Mouse (Mus musculus): ENCODE measurements around the gene G430095P16Rik. TPM values are rescaled to one million over a fixed set of nuclear protein-coding genes. Genes with fewer than 3 reads are reported as not detected.

G430095P16Rik gene
- polyA plus RNA-seq, 1 experiment from 2014 or later = 0.76 TPM

DNA sequence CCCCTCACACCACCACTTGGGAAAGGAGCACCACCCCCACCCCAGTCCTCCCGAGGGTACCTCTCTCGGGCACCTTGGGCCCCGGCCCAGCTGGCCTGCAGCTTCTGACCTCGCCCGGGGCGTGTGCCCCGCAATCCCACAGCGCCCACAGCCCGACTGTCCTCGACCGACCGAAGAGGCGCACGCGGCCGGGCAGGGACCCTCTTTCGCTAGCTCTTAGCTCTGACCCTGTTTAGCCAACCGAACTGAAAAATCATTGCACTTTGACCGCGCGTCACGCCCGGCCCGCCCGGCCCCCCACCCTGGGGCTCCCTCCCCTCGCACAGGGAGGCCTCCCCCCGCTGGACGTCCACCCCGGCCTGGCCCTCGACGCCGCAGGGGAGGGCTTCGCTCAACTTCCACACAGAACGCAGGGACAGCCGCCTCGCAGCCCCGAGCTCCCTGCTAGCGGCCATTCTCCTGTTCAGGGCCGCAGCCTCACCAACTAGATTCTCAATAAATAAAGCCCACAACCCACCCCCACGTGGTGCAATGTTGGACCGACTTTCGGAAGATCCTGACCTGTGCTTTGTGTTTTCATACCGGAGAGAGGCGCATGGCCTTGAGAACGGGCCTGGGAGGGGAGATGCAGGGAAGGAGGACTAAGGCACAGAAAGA, 16.1 kb upstream of the G430095P16Rik start:
- Histone ChIP-seq H3K4me2 (ENCODE audit: low read depth, low read length) (peak overlapping the region; percentile 34), H3K27me3 (ENCODE audit: control insufficient read depth, insufficient read depth, low read length) (peaks cover 26% of the 10 kb centered on the region), H3K36me3 (ENCODE audit: control insufficient read depth, insufficient read depth, low read length) (no peaks in the 10 kb centered on the region), H3K4me1 (ENCODE audit: control insufficient read depth, insufficient read depth, low read length) (peaks cover 27% of the 10 kb centered on the region), H3K9ac (replicated peaks; ENCODE audit: low read depth, low read length) (peak overlapping the region; percentile 44), H3K4me3 (ENCODE audit: low read depth, low read length) (peak overlapping the region; percentile 12; the same call in 1 of the 2 replicates), H3K27ac (ENCODE audit: low read depth, low read length) (peak overlapping the region; percentile 63), H3K9me3 (ENCODE audit: control insufficient read depth, low read length) (no peaks in the 10 kb centered on the region)
- 4% methylated on average over 45 of the region's 45 CpGs for whole genome bisulfite sequencing
- no peak for ATAC-seq (ENCODE audit: low read depth)

DNA sequence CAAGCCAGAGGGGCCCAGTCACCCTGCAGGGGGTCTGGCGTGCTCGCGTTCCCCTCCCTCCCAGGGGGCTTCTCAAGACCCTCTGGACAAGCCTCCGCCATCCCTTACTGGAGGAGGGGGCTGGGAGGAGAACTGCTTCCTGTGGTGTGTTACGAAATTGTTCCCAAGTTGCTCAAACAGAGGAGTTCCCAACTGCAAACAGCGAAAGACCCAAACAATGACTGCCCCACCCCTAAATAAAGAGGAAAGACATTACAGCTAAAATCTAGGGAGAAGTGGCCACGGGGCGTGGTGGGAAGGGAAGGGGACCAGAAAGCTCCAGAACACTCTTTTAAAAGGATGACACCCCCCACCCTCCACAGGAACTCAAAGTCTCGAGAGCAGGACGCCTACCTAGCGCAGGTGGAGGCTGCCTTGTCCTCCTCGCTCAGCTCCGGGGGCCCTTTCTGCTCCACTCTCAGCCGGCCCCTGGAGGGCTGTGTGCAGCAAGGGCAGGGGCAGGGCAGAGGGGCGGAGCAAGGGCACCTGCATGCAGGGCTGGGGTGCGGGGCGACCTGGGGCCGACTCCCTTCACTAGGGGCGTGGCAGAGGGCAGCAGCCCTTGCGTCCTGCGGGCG, 15.4 kb upstream of the G430095P16Rik start:
- peak overlapping the region; percentile 63 for H3K27ac ChIP-seq (ENCODE audit: low read depth, low read length)
- H3K9me3 ChIP-seq (ENCODE audit: control insufficient read depth, low read length) = no peaks in the 10 kb centered on the region
- H3K4me3 ChIP-seq (ENCODE audit: low read depth, low read length) = peak overlapping the region; percentile 12; the same call in 1 of the 2 replicates
- H3K4me1 ChIP-seq (ENCODE audit: control insufficient read depth, insufficient read depth, low read length) = peaks cover 27% of the 10 kb centered on the region
- ATAC-seq (ENCODE audit: low read depth) = no peak
- peak overlapping the region; percentile 34; the same call in 1 of the 2 replicates for H3K4me2 ChIP-seq (ENCODE audit: low read depth, low read length)
- H3K9ac ChIP-seq (replicated peaks; ENCODE audit: low read depth, low read length) = no peak overlapping the region
- no peaks in the 10 kb centered on the region for H3K36me3 ChIP-seq (ENCODE audit: control insufficient read depth, insufficient read depth, low read length)
- H3K27me3 ChIP-seq (ENCODE audit: control insufficient read depth, insufficient read depth, low read length) = peaks cover 22% of the 10 kb centered on the region
- WGBS = 8% methylated on average over 20 of the region's 22 CpGs

DNA sequence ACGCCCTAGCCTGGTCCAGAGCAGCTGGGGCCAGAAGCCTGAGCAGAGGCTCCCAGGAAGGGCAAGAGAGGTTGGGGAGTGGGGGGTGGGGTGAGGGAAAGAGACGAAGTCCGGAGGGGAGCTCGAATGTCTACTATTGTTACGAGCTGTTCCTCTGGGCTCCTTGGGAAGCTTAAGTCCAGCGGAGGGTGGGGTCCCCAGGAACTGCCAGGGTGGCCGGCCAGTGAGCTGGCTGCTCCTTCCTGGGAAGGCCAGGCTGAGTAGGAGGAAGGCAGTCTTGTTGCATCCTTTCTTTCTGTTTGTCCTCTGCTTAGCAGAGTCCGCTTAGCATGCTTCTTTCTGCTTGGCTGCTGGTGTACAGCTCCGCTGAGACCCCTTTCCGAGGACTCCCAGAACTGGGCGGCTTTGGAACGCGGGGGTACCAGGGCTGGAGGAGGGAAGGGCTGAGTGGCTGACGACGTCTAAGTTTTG, 14.7 kb upstream of the G430095P16Rik start:
- Histone ChIP-seq H3K4me1 (ENCODE audit: control insufficient read depth, insufficient read depth, low read length) (peaks cover 27% of the 10 kb centered on the region), H3K27me3 (ENCODE audit: control insufficient read depth, insufficient read depth, low read length) (peaks cover 15% of the 10 kb centered on the region), H3K4me3 (ENCODE audit: low read depth, low read length) (no peak overlapping the region), H3K36me3 (ENCODE audit: control insufficient read depth, insufficient read depth, low read length) (no peaks in the 10 kb centered on the region), H3K9me3 (ENCODE audit: control insufficient read depth, low read length) (no peaks in the 10 kb centered on the region), H3K4me2 (ENCODE audit: low read depth, low read length) (peak overlapping the region; percentile 34; the same call in 1 of the 2 replicates), H3K27ac (ENCODE audit: low read depth, low read length) (peak overlapping the region; percentile 63), H3K9ac (replicated peaks; ENCODE audit: low read depth, low read length) (no peak overlapping the region)
- ATAC-seq (ENCODE audit: low read depth) = no peak
- 5% methylated on average over 15 of the region's 15 CpGs for WGBS

GRCm38 (mm10) chr8:84708774-84709475, 13.9 kb upstream of the G430095P16Rik start:
- Histone ChIP-seq H3K4me2 (ENCODE audit: low read depth, low read length) (no peak overlapping the region), H3K9me3 (ENCODE audit: control insufficient read depth, low read length) (no peaks in the 10 kb centered on the region), H3K27ac (ENCODE audit: low read depth, low read length) (peak overlapping the region; percentile 71), H3K36me3 (ENCODE audit: control insufficient read depth, insufficient read depth, low read length) (no peaks in the 10 kb centered on the region), H3K4me1 (ENCODE audit: control insufficient read depth, insufficient read depth, low read length) (peaks cover 35% of the 10 kb centered on the region), H3K27me3 (ENCODE audit: control insufficient read depth, insufficient read depth, low read length) (peaks cover 9% of the 10 kb centered on the region; the same call in 1 of the 2 replicates), H3K4me3 (ENCODE audit: low read depth, low read length) (no peak overlapping the region), H3K9ac (replicated peaks; ENCODE audit: low read depth, low read length) (no peak overlapping the region)
- ATAC-seq (ENCODE audit: low read depth) = peak; percentile 76
- 8% methylated on average over 12 of the region's 12 CpGs for WGBS

DNA sequence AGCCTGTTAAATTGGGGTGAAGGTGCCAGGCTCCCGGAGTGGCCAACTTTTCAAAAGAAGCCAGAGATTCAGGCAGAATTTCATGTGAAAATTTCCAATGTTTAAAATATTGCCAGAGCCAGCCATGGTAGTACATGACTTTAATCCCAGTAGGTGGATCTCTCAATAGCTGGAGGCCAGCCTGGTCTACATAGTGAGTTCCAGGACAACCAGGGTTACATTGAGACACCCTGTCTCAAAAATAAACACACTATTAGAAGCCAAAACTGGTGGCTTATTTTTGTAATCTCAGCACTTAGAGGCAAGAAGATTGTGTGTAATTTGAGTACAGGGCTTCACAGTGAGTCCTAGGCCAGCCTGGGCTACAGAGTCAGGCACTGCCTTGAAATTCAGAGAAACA, 12.9 kb upstream of the G430095P16Rik start:
- no peak for ATAC-seq (ENCODE audit: low read depth)

DNA sequence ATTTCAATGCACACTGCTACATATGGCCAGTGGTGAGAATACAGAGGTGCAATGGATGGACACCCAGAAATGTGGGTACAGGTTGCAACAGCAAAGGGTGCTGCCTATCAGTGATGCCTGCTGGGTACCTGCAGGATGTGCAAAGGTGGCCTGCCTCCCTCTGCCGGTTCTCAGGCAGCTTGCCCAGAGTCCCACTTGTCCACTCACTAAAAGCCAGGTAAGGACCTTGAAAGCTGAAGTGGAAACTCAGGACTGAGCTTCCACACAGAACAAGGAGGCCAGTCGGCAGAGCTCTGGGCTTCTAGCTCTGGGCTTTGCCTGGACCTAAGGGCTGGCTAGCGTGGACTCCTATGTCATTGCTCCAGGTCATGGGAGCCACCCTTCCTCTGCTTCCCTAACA, 11.5 kb upstream of the G430095P16Rik start:
- Histone ChIP-seq H3K4me1 (ENCODE audit: control insufficient read depth, insufficient read depth, low read length) (peaks cover 39% of the 10 kb centered on the region), H3K4me3 (ENCODE audit: low read depth, low read length) (no peak overlapping the region), H3K27ac (ENCODE audit: low read depth, low read length) (peak overlapping the region; percentile 81), H3K9ac (replicated peaks; ENCODE audit: low read depth, low read length) (0 out of 2 replicates have a peak overlapping the region, but pooled peaks have one; percentile 11), H3K27me3 (ENCODE audit: control insufficient read depth, insufficient read depth, low read length) (0 out of 2 replicates have a peak, but pooled peaks cover 2% of the 10 kb centered on the region), H3K4me2 (ENCODE audit: low read depth, low read length) (no peak overlapping the region), H3K9me3 (ENCODE audit: control insufficient read depth, low read length) (no peaks in the 10 kb centered on the region), H3K36me3 (ENCODE audit: control insufficient read depth, insufficient read depth, low read length) (no peaks in the 10 kb centered on the region)
- no peak for ATAC-seq (ENCODE audit: low read depth)
- 36% methylated on average over 3 of the region's 3 CpGs for WGBS

More for the DNA sequence above, 12.9 kb upstream of the G430095P16Rik start:
- Histone ChIP-seq H3K4me3 (ENCODE audit: low read depth, low read length) (no peak overlapping the region), H3K4me1 (ENCODE audit: control insufficient read depth, insufficient read depth, low read length) (peaks cover 37% of the 10 kb centered on the region), H3K27me3 (ENCODE audit: control insufficient read depth, insufficient read depth, low read length) (0 out of 2 replicates have a peak, but pooled peaks cover 5% of the 10 kb centered on the region), H3K9me3 (ENCODE audit: control insufficient read depth, low read length) (no peaks in the 10 kb centered on the region), H3K4me2 (ENCODE audit: low read depth, low read length) (no peak overlapping the region), H3K9ac (replicated peaks; ENCODE audit: low read depth, low read length) (no peak overlapping the region), H3K27ac (ENCODE audit: low read depth, low read length) (peak overlapping the region; percentile 71), H3K36me3 (ENCODE audit: control insufficient read depth, insufficient read depth, low read length) (no peaks in the 10 kb centered on the region)
- WGBS = 91% methylated on average over 1 of the region's 1 CpGs

DNA sequence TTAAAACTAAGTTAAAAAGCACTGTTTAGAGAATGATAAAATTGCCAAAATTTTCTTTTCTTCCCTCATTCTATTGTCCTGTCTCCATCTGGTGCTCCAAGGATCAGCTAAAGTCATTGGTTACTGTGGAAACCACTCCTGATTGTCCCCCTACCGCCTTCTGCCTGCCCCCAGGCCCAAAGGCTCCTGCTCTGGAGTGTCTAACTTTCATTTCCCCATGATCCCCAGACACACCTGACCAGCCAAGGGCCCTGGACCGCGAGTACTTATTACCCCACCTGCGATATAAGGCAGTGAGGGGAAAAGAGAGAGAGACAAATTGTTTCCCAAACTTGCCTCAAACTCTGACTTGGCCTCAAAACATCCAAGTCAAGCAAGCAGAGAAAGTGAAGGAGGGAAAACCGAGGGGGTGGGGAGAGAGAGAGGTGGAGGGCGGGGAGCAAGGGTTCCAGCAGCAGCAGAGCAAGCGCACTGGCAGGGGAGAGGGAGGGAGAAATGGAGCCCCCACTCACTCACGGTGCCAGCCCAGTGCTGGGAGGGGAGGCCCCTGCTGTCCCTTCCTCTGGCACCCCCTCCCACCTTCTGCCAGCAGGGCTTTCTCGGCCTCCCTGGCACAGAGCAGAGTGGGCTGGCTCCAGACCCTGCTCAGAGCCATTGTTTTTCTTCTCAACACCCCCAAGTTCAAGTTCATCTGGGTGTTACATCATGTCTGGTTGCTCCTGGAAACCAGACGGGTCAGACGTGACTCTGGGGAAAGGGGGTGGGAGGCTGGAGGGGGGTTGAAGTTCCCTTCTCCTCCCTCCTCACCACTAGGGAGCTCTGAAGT, 10.7 kb upstream of the G430095P16Rik start:
- ATAC-seq (ENCODE audit: low read depth) = peak; percentile 78
- Histone ChIP-seq H3K9me3 (ENCODE audit: control insufficient read depth, low read length) (no peaks in the 10 kb centered on the region), H3K36me3 (ENCODE audit: control insufficient read depth, insufficient read depth, low read length) (no peaks in the 10 kb centered on the region), H3K4me2 (ENCODE audit: low read depth, low read length) (no peak overlapping the region), H3K27me3 (ENCODE audit: control insufficient read depth, insufficient read depth, low read length) (peaks cover 6% of the 10 kb centered on the region; the same call in 1 of the 2 replicates), H3K4me1 (ENCODE audit: control insufficient read depth, insufficient read depth, low read length) (peaks cover 31% of the 10 kb centered on the region), H3K9ac (replicated peaks; ENCODE audit: low read depth, low read length) (no peak overlapping the region), H3K27ac (ENCODE audit: low read depth, low read length) (peak overlapping the region; percentile 81), H3K4me3 (ENCODE audit: low read depth, low read length) (no peak overlapping the region)
- 18% methylated on average over 8 of the region's 11 CpGs for WGBS

GRCm38 (mm10) chr8:84712759-84713120, 10.1 kb upstream of the G430095P16Rik start:
- no peak overlapping the region for H3K4me2 ChIP-seq (ENCODE audit: low read depth, low read length)
- no peak for ATAC-seq (ENCODE audit: low read depth)
- H3K4me1 ChIP-seq (ENCODE audit: control insufficient read depth, insufficient read depth, low read length) = peaks cover 26% of the 10 kb centered on the region
- H3K36me3 ChIP-seq (ENCODE audit: control insufficient read depth, insufficient read depth, low read length) = no peaks in the 10 kb centered on the region
- H3K9me3 ChIP-seq (ENCODE audit: control insufficient read depth, low read length) = no peaks in the 10 kb centered on the region
- peak overlapping the region; percentile 81 for H3K27ac ChIP-seq (ENCODE audit: low read depth, low read length)
- no peak overlapping the region for H3K9ac ChIP-seq (replicated peaks; ENCODE audit: low read depth, low read length)
- peaks cover 4% of the 10 kb centered on the region; the same call in 1 of the 2 replicates for H3K27me3 ChIP-seq (ENCODE audit: control insufficient read depth, insufficient read depth, low read length)
- H3K4me3 ChIP-seq (ENCODE audit: low read depth, low read length) = no peak overlapping the region
- 10% methylated on average over 3 of the region's 3 CpGs for WGBS
